Mouse (Mus musculus): ENCODE measurements at regions not wholly inside any gene's neighbourhood (a gene's known extent, or its start where the extent isn't known, plus 50 kb on each side); places are given as distances from the start of the nearest gene placed in this dataset.

DNA sequence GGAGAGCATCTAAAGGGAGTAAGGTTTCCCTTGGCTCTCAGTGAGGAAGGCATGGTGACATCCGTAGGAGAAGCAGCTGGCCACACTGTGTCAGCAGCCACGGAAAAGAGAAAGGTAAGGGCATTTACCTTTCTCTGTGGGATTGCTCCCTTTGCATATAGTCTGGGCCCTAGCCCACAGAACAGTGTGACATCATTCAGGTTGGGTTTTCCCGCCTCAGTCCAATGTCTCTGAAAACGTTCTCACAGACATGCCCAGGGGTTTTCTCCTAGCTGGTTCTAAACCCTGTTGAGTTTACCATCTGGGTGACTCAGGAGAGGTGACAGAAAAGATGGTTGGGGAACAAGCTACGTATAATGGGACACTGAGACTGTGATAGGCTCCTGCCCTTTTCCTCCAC is 55.9 kb upstream of the Mylip start:
- TF ChIP-seq MAFK (IDR thresholded peaks at IDR 0.05; ENCODE audit: insufficient read depth, low read depth, low read length) (no peak), HCFC1 (IDR thresholded peaks at IDR 0.05; ENCODE audit: borderline replicate concordance, insufficient read depth, low read length) (no peak), CHD2 (IDR thresholded peaks at IDR 0.05; ENCODE audit: low read depth, low read length) (no peak)

Measured in ES-E14 (cell line).